Mouse (Mus musculus) forebrain, postnatal 0 days (tissue): ENCODE measurements around the gene Lsm7. TPM values are rescaled to one million over a fixed set of nuclear protein-coding genes. Genes with fewer than 3 reads are reported as not detected.

Source experiments
- ATAC-seq: fragments of 200-750 bp; cut with Nextera tagmentation; 2 replicates; pipeline ENCODE4 v1.8.0; 2017; ENCODE audit warnings: mild to moderate bottlenecking, moderate library complexity
- DNase-seq: peaks from one replicate; pipeline ENCODE4 v3.0.0-alpha.2; 2015
- H3K27ac ChIP-seq: fragments of 300-500 bp; sonication (generic); 2 replicates; pipeline ENCODE4 v1.5.1; 2014; ENCODE audit warnings: low read depth, mild to moderate bottlenecking, antibody characterized with exemption, low read length, moderate library complexity, mixed read lengths
- H3K27me3 ChIP-seq: fragments of 300-500 bp; sonication (generic); 2 replicates; pipeline ENCODE4 v1.6.1; 2014; ENCODE audit warnings: mild to moderate bottlenecking, low read length, mixed read lengths; ENCODE audit not compliant: insufficient read depth
- H3K36me3 ChIP-seq: fragments of 300-500 bp; sonication (generic); 2 replicates; pipeline ENCODE4 v1.6.1; 2014; ENCODE audit warnings: mild to moderate bottlenecking, moderate library complexity; ENCODE audit not compliant: insufficient read depth
- H3K4me1 ChIP-seq: fragments of 300-500 bp; sonication (generic); 2 replicates; pipeline ENCODE4 v1.6.1; 2014; ENCODE audit warnings: antibody characterized with exemption; ENCODE audit not compliant: insufficient read depth
- H3K4me2 ChIP-seq: fragments of 300-500 bp; sonication (generic); 2 replicates; pipeline ENCODE4 v1.6.1; 2014; ENCODE audit warnings: low read depth, mild to moderate bottlenecking, moderate library complexity
- H3K4me3 ChIP-seq: fragments of 300-500 bp; sonication (generic); 2 replicates; pipeline ENCODE4 v1.5.1; 2014; ENCODE audit warnings: low read depth, low read length, mixed read lengths
- H3K9ac ChIP-seq: fragments of 300-500 bp; sonication (generic); 2 replicates; pipeline ENCODE4 v1.6.1; 2014; ENCODE audit warnings: mild to moderate bottlenecking
- H3K9me3 ChIP-seq: fragments of 300-500 bp; sonication (generic); 2 replicates; pipeline ENCODE4 v1.6.1; 2016; ENCODE audit warnings: low read length
- CTCF ChIP-seq: sonication (generic); IDR thresholded peaks from 2 replicates; pipeline ENCODE4 v1.5.1; 2016; ENCODE audit warnings: antibody characterized with exemption, control low read depth, low read depth
- WGBS: fragments of 180-500 bp; shearing (Covaris S2); extraction: QIAGEN DNeasy Blood & Tissue Kit; methylation state at CpG from one replicate; pipeline ENCODE4 v1.1.7; 2014; 5-methylcytosine and 5-hydroxymethylcytosine counted together
- polyA plus RNA-seq: library from polyadenylated mRNA; unstranded; fragments of >200 nt; fragmentation: Nextera tagmentation; extraction: Ambion mirVana; gene quantifications from 2 replicates; pipeline ENCODE4 v1.2.1, GENCODE M21; 2015
- total RNA-seq: library from RNA; depleted of rRNA; stranded (reverse); fragments of >200 nt; gene quantifications from 2 replicates; pipeline ENCODE4 v1.2.3, GENCODE M21; 2014

Lsm7 gene
- total and polyA plus RNA-seq, 2 experiments from 2014 or later, result 158 to 306 TPM

- peaks cover 22% of the 10 kb centered on the region for H3K36me3 ChIP-seq
- H3K9me3 ChIP-seq, result no peaks in the 10 kb centered on the region
- DNase-seq (no peak), ATAC-seq (peak; percentile 24)
- H3K27ac ChIP-seq, result no peak overlapping the region
- peaks cover 19% of the 10 kb centered on the region for H3K4me1 ChIP-seq
- WGBS, result 38% methylated on average over 8 of the region's 8 CpGs
- peak overlapping the region; percentile 28; the same call in 1 of the 2 replicates for H3K9ac ChIP-seq
- H3K4me2 ChIP-seq, result no peak overlapping the region
- no peak for TF ChIP-seq CTCF
- H3K27me3 ChIP-seq, result no peaks in the 10 kb centered on the region
- H3K4me3 ChIP-seq, result no peak overlapping the region
Measured at GRCm38 (mm10) chr10:80857386-80857785, 2.4 kb upstream of the Lsm7 start.

- no peak overlapping the region for H3K4me3 ChIP-seq
- no peak overlapping the region for H3K27ac ChIP-seq
- H3K4me2 ChIP-seq, result no peak overlapping the region
- TF ChIP-seq CTCF, result no peak
- no peaks in the 10 kb centered on the region for H3K9me3 ChIP-seq
- 76% methylated on average over 5 of the region's 5 CpGs for WGBS
- H3K36me3 ChIP-seq, result peaks cover 21% of the 10 kb centered on the region
- H3K9ac ChIP-seq, result peak overlapping the region; percentile 28; the same call in 1 of the 2 replicates
- DNase-seq, result no peak
- no peaks in the 10 kb centered on the region for H3K27me3 ChIP-seq
- peaks cover 19% of the 10 kb centered on the region for H3K4me1 ChIP-seq
- ATAC-seq, result no peak
Measured at GRCm38 (mm10) chr10:80856908-80857307, 1.9 kb upstream of the Lsm7 start.

DNA sequence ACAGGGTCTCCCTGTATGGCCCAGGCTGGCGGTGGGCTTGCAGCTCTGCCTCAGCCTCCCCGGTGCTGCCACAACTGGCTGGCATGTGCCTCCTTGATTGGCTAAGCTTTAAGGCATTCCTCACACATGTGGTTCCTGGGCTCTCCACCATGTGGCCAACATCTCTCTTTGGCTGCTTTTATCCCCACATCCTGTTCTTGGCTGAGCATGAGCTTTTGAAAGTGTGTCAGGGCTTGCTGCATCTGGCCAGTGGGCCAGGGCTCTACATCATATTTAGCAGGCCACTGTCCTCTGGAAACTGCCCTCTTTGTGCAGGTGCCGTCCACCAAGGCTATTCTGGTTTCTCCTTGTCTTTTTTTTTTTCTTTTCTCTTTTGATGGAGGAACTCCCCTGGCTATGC, 1.3 kb upstream of the Lsm7 start:
- DNase-seq (peak; percentile 24), ATAC-seq (peak; percentile 34)
- peak; percentile 48 for TF ChIP-seq CTCF
- Histone ChIP-seq H3K4me3 (0 out of 2 replicates have a peak overlapping the region, but pooled peaks have one; percentile 73), H3K27ac (no peak overlapping the region), H3K9ac (peak overlapping the region; percentile 85; the same call in 1 of the 2 replicates), H3K9me3 (no peaks in the 10 kb centered on the region), H3K27me3 (no peaks in the 10 kb centered on the region), H3K36me3 (peaks cover 20% of the 10 kb centered on the region), H3K4me2 (peak overlapping the region; percentile 100), H3K4me1 (peaks cover 19% of the 10 kb centered on the region)
- 62% methylated on average over 3 of the region's 3 CpGs for WGBS

DNA sequence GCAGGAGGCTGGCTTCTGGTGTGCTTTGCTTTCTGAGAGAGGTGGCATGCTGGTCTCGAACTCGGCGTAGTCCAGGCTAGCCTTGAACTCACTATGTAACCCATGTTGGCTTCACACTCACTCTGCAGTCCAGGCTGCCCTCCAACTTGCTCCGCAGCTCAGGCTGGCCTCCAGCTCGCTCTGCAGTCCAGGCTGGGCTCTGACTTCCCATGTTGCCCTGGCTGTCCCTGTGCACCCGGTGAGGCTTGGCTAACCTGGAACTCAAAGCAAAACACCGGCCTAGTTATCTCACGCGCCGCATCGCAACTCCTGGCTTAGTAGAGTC, 702 bp upstream of the Lsm7 start:
- peak overlapping the region; percentile 73 for H3K4me3 ChIP-seq
- peaks cover 19% of the 10 kb centered on the region for H3K4me1 ChIP-seq
- WGBS, result 16% methylated on average over 11 of the region's 11 CpGs
- H3K27ac ChIP-seq, result no peak overlapping the region
- H3K36me3 ChIP-seq, result peaks cover 22% of the 10 kb centered on the region
- H3K4me2 ChIP-seq, result peak overlapping the region; percentile 100
- no peaks in the 10 kb centered on the region for H3K9me3 ChIP-seq
- H3K9ac ChIP-seq, result peak overlapping the region; percentile 85
- no peaks in the 10 kb centered on the region for H3K27me3 ChIP-seq
- no peak for DNase-seq
- ATAC-seq, result no peak
- TF ChIP-seq CTCF, result no peak

- Histone ChIP-seq H3K9me3 (no peaks in the 10 kb centered on the region), H3K4me1 (no peaks in the 10 kb centered on the region), H3K27me3 (no peaks in the 10 kb centered on the region), H3K9ac (no peak overlapping the region), H3K36me3 (peaks cover 34% of the 10 kb centered on the region), H3K4me3 (no peak overlapping the region), H3K27ac (no peak overlapping the region), H3K4me2 (no peak overlapping the region)
- DNase-seq, result no peak
- no peak for ATAC-seq
- no peak for TF ChIP-seq CTCF
- WGBS, result 12% methylated on average over 10 of the region's 10 CpGs
Measured at GRCm38 (mm10) chr10:80848571-80848970, 6.4 kb downstream of the Lsm7 start.

DNA sequence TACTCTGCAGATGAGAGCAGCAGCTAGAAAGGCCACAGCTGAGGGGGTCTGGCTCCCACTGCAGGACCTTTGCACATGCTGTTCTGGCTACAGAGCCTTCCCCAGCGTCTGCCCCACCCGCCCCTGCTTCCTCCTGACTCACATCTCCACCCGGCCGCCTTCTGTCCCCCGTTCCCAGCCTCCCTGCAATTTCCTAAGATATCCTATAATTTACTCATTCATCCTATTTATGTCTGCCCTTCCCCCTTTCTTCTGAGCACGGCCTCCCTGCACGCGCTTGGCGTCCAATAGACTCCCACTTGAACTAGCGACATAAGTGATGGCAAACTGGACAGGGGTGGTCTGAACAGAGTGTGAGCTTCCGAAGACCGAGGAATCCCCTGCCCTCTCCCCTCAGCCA, 9.3 kb downstream of the Lsm7 start:
- 73% methylated on average over 12 of the region's 12 CpGs for WGBS
- H3K27ac ChIP-seq, result no peak overlapping the region
- H3K36me3 ChIP-seq, result peaks cover 12% of the 10 kb centered on the region; the same call in 1 of the 2 replicates
- no peak overlapping the region for H3K4me2 ChIP-seq
- no peak for TF ChIP-seq CTCF
- H3K4me3 ChIP-seq, result no peak overlapping the region
- no peak overlapping the region for H3K9ac ChIP-seq
- H3K4me1 ChIP-seq, result 0 out of 2 replicates have a peak, but pooled peaks cover 3% of the 10 kb centered on the region
- H3K27me3 ChIP-seq, result no peaks in the 10 kb centered on the region
- H3K9me3 ChIP-seq, result no peaks in the 10 kb centered on the region
- ATAC-seq (no peak), DNase-seq (no peak)

DNA sequence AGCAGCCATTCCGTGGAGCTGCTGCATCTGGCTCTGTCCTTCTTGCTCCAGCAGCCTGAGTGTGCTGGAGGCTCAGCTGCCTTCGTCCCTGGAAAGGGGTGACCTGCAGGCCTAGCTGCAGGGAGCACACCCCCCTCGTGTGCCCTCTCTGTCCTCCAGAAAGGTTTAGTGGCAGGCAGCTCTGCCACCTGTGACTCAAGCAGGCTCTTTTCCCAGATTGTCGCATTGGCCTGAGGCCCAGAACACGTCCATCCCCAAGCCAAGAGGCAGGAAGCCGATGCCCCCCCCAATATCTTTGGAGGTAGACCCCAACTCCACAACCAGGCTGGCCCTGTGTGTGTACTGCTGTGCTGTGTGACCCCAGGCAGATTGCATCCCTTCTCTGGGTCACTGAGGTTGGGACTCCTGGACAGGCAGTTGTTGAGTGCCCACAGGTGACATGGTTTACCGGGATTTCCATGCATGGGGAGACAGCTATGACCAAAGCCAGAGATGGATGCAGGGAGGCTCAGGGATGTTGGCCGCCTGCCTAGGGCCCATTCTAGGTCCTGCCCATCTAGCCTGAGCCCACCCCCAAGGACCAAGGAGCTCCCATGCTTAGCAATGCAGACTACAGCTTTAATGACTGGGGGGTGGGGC, 9.8 kb downstream of the Lsm7 start:
- H3K9me3 ChIP-seq, result no peaks in the 10 kb centered on the region
- peaks cover 9% of the 10 kb centered on the region; the same call in 1 of the 2 replicates for H3K36me3 ChIP-seq
- no peaks in the 10 kb centered on the region for H3K27me3 ChIP-seq
- H3K27ac ChIP-seq, result no peak overlapping the region
- DNase-seq, result no peak
- H3K4me2 ChIP-seq, result no peak overlapping the region
- H3K9ac ChIP-seq, result no peak overlapping the region
- WGBS, result 56% methylated on average over 8 of the region's 8 CpGs
- TF ChIP-seq CTCF, result no peak
- H3K4me3 ChIP-seq, result no peak overlapping the region
- ATAC-seq, result no peak
- 0 out of 2 replicates have a peak, but pooled peaks cover 3% of the 10 kb centered on the region for H3K4me1 ChIP-seq
